Mouse (Mus musculus): ENCODE data around the gene Dlx3. TPM values are rescaled to one million over a fixed set of nuclear protein-coding genes. Genes with fewer than 3 reads are reported as not detected.

Gene Dlx3
- not detected for total RNA-seq (2021)
- long read RNA-seq, experiment 1 = 0 reads
- long read RNA-seq, experiment 2 = 0 reads

DNA sequence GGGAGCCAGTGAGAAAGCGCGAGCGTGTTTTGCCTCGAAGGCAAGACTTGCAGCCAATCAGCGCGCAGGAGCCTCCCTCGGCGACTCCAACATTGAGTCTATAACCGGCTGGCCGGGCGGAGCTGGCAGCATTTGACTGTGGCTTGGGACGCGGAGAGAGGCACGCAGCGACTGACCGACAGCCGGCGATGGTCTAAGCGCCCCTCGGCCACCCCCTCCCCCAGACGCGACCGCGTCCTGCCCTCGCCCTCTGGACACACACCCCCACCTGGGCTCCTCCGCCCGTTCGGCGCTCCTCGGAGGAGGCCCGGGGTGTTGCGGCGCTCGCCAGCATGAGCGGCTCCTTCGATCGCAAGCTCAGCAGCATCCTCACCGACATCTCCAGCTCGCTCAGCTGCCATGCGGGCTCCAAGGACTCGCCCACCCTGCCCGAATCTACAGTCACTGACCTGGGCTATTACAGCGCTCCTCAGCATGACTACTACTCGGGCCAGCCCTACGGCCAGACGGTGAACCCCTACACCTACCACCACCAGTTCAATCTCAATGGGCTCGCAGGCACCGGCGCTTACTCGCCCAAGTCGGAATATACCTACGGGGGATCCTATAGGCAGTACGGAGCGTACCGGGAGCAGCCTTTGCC, at the start of gene Dlx3:
Gene Dlx3 (plus strand): TSS at position 130 of the 643 bp plus-strand sequence.
- DNase-seq = no peak
- intact Hi-C loops (cut with DNase I; ENCODE audit: low total_unique reads) = loop anchor here (2.0 to 5.0 kb wide), 2 partner anchors 112 to 133 kb away; no protein-coding TSS in a partner anchor

DNA sequence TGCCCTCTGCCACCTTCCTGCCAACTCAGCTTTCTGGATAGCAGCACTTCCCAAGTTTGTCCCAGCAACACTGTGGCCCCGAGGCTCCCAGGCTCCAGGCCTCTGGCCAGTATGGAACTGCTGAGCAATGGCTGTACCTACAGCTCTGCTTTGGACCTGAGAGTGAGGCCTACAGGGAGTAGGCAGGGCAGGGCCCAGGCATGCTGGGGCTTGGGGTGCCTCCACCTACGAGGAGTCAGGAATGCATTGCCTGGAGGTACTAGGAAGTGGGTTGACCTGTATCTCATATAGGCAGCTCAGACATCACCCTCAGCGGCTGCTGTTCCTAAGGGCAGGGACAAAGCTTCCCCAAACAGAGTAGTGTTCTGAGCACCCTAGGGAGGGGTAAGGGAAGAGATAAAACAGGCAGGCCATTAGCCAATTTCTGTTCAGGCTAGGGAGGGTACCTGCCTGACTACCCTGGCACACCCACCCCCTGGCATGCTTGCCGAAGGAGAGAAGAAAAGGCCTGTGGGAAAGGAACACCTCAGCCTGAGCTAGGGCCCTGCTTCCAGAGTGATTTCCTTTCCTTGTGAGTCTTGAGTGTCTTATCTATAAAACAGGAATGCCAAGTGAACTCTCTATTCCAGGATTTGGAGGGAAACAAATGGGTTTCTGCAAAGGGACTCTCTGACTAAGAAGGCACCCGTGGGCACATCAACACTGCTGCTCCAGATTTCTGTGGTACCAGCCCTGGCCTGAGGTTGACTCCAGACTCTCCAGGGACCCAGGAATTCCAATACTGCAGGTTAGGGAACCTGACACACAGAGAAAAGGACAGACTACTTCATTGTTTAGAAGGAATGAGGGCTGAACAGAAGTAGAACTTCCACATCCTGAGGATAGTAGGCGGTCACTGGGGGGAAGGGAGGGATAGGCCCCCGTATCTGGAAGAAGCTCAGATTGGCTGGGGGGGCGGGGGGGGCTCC, 49.5 kb upstream of the Dlx3 start:
- no peak for DNase-seq
- intact Hi-C loops (cut with DNase I; ENCODE audit: low total_unique reads) = no loop called here

DNA sequence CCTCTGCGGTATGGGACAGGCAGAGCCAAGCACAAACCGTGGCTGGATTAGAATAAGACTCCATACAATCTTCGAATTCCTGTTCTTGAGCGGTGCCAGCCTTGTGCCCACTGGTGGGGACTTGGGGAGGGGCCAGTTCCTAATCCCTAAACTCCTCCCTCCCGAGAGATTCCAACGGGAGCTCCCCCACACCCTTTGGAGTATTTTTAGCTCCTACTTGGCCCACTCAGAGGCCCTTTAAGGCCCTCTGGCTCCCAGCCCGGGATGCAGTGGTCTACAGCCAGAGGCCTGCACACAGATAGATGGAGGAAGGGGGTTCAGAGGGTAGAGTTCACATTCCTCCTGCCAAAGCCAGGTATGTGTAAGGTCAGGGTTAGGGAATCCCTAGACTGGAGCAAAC, 48.7 kb upstream of the Dlx3 start:
- intact Hi-C loops (cut with DNase I; ENCODE audit: low total_unique reads) = no loop called here
- no peak for DNase-seq

DNA sequence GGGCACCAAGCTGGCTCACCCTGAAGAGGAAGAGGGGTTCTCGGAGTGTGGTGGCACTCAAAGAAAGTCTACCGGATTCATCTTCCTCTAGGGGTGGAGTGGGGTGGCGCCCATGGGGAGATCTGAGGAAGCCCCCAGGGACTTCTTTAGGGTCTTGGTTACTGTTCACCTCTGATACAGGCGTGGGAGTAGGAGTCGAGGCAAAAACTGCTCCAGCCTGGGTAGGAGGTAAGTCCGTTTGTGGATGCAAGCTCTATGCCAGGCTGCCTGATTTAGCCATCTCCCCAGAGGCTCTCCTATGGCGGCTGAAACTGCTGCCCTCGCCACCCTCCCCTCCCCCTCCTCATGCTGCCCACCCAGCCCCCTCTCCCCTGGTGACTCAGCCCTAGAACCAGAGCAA, 47.8 kb upstream of the Dlx3 start:
- intact Hi-C loops (cut with DNase I; ENCODE audit: low total_unique reads) = no loop called here
- DNase-seq = no peak

DNA sequence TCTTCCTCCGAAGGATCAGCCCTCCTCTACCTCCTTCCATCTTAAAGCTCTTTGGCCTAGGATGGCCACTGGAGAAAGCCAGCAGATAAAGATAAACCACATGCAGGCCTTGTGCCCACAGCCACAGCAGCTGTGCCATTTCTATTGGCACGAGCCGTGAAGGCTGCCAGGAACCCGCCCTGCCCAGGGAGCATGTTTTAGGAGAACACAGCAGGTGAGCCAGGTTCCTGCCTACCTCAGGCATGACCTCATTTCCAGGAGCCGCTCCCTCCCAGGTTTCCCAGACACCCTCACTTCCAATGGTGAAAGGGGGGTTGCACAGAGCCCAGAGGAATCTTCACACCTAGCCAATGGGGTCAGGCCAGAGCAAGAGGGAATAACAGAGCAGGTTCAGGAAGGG, 47.1 kb upstream of the Dlx3 start:
- intact Hi-C loops (cut with DNase I; ENCODE audit: low total_unique reads) = no loop called here
- peak; percentile 28 for DNase-seq

DNA sequence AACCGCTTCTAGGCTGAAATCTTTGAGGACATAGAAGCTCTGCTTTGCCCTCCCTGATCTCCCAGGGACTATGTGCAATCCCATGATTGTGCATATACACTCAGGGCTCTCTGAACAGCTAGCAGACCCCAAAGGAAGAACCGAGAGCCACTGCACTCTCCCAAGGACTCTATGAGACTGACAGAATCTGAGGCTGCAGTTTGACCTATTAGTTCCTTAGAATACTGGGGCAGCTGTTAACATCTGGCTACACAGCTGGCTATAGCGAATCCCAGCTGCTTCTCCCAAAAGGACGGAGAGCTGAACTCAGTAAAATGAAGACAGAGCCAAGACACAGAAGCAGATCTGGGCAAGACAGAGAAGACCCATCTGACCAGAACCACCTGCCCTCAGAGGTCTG, 46.1 kb upstream of the Dlx3 start:
- no peak for DNase-seq

DNA sequence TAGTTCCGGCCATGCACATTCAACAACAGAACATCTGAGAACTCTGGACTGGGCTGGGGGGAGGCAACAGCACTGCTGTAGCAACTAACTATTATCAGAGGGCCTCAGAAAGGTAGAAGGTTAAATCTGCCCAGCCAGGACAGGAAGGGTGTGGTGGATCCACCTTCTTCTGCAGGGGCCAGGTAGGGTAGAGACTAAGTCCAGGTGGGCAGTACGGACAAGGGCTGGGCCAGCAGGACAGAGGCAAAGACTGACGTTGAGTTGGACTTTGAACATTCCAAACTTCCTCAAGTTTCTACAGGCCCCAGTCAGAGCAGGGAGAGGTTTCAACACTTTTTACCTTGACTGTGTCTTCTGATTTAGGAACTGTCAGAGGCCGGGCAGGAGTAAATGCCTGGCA, 45.2 kb upstream of the Dlx3 start:
- intact Hi-C loops (cut with DNase I; ENCODE audit: low total_unique reads) = no loop called here

More for the DNA sequence above, 46.1 kb upstream of the Dlx3 start:
- intact Hi-C loops (cut with DNase I; ENCODE audit: low total_unique reads) = no loop called here

DNA sequence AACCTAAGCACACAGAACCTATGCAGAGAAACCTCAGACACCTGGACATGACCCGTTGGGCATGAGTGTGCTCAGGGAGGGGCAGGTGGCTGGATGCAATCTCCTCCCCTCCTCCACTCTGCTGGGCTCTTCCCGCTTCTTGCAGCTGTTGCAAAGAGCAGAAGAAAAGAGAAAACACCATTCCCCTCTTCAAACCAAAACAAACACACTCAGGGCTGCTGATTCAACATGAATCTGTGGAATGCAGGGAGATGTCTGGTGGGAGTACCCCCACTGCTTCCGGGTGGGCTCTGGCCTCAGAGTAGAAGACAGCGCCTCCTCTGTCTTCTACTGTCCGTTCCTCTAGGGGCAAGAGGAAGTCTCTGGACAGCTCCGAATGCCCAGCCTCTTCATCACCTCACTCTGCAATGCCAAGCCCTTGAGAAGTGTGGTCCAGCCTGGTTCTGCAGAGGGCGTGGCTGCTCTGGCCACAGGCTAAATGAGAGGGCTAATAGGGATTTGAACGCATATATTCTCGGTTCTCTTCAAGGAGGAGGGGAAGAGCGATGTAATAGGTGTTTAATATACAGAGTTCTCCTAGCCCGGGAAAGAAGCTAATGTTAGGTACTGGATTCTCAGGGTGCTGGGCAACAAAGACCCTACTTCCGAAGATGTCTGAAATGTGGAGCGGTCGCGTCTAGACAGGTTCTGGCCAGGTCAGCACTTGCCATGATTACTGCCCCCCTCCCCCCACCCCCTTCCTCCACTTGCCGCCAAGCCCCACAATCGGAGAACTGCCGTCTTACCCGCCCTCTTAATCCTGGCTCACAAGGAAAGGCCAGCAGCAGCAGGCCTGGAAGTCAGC, 44.5 kb upstream of the Dlx3 start:
- no peak for DNase-seq
- intact Hi-C loops (cut with DNase I; ENCODE audit: low total_unique reads) = loop anchor here (2.0 kb wide), 1 partner anchor 29 kb away; no protein-coding TSS in a partner anchor

More for the DNA sequence above, 45.2 kb upstream of the Dlx3 start:
- DNase-seq = no peak

DNA sequence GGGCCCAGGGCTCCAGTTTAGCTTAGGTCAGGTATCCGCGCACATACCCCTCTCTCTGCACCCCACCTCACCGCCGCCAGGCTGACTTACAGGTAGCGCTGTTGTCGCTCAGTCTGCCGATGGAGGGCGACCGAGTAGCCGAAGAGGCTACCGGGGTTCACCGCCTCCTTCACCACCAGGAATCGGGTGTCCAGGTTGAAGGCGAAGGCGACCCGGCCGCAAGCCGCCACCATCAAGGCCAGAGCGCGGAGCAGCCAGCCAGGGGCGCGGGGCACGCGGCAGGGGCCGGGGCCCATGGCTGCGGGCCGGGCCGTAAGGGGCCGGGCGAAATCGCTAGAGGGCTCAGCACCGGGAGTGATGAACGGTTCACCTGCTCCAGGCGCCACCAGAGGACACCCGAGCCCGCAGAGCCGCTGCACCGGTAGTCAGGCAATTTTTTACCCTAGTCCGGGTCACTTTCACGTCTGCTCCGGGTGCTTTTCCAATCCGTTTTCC, 43.8 kb upstream of the Dlx3 start:
- peak; percentile 35 for DNase-seq
- intact Hi-C loops (cut with DNase I; ENCODE audit: low total_unique reads) = loop anchor here (2.0 kb wide), 1 partner anchor 29 kb away; no protein-coding TSS in a partner anchor

DNA sequence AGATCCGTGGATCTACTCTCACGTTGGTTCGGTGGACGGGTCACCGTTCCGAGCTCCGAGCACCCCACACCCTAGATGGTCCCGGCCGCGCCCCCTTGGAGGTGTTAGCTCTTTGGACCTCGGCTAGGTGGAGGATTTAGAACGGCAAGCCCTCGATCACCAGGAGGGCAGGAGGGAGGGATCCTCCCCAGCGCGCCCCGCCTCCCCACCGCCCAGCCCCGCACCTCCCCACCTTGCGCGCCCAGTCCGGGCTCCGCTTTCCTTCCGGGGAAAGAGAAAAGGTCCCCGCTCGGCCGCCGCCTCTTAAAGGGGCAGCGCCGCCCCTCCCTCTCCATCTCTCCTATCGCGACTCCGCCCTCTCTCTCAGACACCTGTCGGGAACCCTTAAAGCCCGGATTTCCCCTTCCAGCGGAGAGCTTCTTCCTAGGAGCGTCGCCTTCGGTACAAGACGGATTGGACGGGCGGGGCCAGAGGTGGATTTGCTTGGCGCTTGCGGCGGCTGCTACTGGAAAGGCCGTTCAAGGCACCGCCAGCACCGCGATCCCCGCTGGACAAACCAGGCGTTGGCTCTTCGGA, 43.3 kb upstream of the Dlx3 start, which contains the start of gene Itga3:
Gene Itga3 (minus strand): TSS at position 266 of the 576 bp plus-strand sequence.
- peak; percentile 54 for DNase-seq
- intact Hi-C loops (cut with DNase I; ENCODE audit: low total_unique reads) = loop anchor here (2.0 kb wide), 1 partner anchor 28 kb away; no protein-coding TSS in a partner anchor

DNA sequence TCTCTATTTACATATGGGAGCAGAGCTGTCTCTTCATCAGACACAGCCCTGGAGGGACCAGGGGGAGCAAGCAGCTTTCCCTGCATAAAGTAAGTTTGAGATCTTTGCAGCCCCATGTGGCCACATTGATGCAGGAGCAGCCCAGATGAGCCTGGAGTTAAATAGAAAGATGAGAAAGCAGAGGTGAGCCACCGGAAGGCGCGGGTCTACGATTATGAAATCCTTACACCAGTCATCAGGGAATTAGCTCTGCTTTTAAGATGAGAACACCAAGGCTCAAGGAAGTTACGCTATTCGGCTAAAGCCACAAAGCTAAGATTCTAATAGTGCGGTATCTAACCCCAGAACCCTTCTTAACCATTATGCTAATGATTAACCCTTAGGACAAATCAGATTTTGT, 42.0 kb upstream of the Dlx3 start:
- intact Hi-C loops (cut with DNase I; ENCODE audit: low total_unique reads) = loop anchor here (2.0 kb wide), 1 partner anchor 27 kb away; no protein-coding TSS in a partner anchor

DNA sequence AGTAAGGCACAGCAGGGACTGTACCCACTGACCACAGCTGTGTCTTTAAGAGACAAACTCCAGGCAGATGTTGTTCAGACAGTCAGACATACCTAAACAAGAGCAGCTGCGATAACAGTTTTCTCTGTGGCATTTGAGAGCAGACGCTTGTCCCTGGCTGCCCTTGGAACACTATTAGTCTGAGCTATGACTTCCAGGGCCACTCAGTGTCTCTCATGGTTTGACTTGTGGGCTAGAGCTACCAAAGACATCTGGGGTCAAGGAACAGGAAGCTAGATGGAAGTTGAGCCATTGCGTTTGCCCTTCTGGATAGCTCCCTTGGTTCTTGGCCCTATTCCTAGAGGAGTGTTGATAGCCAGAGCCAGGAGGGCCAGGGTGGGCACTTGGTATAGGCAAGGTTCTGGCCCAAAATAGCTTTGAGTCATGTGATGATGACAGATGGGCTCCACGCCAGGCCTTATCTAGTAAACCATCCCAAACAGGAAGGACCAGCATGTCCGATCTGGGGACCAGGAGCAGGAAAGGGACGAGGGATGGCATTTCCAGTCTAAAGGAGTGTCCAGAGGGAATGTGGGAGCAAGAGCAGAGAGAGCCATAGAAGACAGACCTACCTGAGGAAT, 40.6 kb upstream of the Dlx3 start:
- no peak for DNase-seq
- intact Hi-C loops (cut with DNase I; ENCODE audit: low total_unique reads) = no loop called here

More for the DNA sequence above, 42.0 kb upstream of the Dlx3 start:
- DNase-seq = no peak

DNA sequence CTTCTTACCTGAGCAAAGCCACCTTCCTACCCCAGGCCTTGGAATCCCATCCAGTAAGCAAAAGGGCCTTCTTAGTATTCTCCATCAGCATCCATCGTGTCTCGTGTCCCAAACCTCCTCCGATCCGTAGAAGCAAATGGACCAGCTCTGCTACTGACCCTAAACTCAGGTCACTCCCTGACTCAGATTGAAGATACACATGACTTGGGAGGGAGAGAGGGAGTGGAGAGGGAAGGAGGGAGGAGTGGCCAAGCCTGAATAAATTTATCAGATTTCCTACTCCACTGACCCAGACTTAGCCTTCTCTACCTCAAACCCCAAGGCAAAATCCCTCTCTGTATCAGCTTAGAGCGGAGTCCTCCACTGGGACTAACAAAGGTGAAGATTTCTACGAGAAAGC, 39.1 kb upstream of the Dlx3 start:
- DNase-seq = no peak
- intact Hi-C loops (cut with DNase I; ENCODE audit: low total_unique reads) = no loop called here

DNA sequence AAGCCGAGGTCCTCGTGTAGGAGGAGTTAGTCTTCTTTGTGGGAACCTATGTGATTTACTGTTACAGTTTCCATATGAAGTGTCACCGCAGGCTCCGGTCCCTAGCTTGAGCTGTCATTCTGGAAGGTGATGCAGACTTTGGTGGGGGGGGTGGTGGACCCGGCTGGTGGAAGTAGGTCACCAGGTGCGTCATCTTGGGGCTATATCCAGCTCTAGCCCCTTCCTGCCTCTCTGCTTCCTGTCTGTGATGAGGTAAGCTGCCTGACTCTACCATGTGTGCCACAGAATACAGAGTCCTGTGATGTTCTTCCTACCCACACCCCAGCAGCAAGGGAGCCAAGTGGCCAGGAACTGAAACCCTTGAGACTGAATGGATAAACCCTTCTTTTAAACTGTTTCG, 37.0 kb upstream of the Dlx3 start:
- intact Hi-C loops (cut with DNase I; ENCODE audit: low total_unique reads) = no loop called here
- DNase-seq = no peak

DNA sequence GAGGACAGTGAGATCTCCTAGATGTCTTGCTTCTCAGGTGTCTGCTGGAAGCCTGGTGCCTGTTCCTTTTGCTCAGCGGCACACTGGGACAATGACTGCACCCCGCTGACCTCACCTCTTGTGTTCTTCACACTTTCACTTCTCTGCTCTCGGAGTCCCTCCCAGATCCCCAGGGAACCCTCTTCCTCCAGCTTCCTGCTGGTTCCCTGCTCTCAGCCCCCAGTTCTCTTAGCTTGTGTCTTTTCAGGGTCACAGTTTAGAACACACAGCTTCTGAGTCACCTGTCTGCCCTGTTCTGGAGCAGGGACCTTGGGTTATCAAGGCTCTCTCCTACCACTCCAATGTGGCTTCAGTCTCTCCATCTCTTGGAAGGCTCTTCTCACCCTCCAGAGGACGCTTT, 35.7 kb upstream of the Dlx3 start:
- no peak for DNase-seq
- intact Hi-C loops (cut with DNase I; ENCODE audit: low total_unique reads) = no loop called here

DNA sequence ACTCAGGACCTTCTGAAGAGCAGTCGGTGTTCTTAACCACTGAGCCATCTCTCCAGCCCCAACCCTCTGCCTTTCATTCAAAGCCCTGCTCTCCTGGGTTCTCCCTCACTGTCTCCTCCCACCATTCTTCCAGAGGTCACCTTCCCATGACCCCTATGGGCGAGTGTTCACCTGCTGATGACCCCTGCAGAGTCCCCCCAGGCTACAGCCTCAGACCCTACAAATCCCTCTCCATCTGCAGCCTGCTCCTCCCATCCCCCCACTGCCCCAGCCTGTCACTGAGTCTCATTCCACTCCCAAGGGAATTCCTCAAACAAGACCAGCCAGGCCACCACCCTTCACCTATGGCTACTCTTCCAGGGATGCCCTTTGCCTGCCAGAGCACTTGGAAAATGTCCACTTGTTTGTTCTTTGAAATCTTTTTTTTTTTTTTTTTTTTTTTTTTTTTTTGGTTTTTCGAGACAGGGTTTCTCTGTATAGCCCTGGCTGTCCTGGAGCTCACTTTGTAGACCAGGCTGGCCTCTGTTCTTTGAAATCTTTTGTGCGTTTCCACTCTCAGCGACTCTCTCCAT, 35.0 kb upstream of the Dlx3 start:
- intact Hi-C loops (cut with DNase I; ENCODE audit: low total_unique reads) = no loop called here
- DNase-seq = no peak

DNA sequence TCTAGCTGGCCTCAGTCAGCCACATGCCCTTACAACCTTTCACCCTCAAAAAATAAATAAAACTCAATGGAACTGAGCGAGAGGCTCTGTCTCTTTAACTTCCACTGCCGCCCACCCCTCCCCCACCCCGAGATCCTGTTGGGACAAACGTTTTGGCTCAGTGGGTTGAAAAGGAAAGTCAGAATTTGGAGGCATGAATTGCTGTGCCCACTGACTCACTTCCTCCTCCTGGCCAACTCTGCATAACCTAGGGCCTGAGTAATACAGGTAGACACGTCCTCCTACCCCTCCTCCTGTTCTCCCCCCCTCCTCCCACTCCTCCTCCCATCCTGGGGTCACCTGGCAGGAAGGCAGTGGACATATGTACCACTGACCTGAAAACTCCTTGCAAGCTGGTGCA, 34.2 kb upstream of the Dlx3 start:
- DNase-seq = no peak
- intact Hi-C loops (cut with DNase I; ENCODE audit: low total_unique reads) = no loop called here

DNA sequence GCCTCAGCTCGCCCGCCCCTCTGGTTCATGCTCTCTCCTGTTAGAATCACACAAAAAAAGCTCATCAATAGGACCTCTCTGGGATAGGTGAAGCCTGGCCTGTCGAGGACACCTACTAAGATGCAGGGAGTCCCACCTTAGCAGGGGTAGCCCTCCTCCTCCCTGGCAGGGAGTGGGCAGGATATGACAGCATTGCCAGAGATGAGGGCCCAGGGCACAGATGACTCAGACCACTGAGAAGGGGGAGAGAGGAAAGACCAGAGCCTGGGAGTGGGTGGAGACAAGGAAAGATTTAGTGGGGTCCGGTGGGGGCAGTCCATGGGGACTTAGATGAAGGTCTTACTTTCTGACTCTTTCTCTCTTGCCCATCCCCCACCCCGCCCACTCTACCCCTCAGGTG, 33.7 kb upstream of the Dlx3 start:
- intact Hi-C loops (cut with DNase I; ENCODE audit: low total_unique reads) = no loop called here
- no peak for DNase-seq
